Mouse (Mus musculus) MEL (cell line): ENCODE data around the gene Fbxl8. TPM values are rescaled to one million over a fixed set of nuclear protein-coding genes. Genes with fewer than 3 reads are reported as not detected.

Source experiments
- DNase-seq: peaks from one replicate; pipeline ENCODE4 v3.0.0; 2011; ENCODE audit warnings: low read depth, low spot score
- H3K27ac ChIP-seq: 2 replicates; pipeline ENCODE4 v1.5.1; 2012; ENCODE audit warnings: low read depth, mild to moderate bottlenecking, control low read depth, low read length, moderate library complexity; ENCODE audit not compliant: control insufficient read depth
- H3K27me3 ChIP-seq, 2 experiments: fragments of 150-350 bp in 1 of 2; sonication (generic) in 1 of 2; 2 replicates each; pipeline ENCODE4 v1.6.1; 2012; ENCODE audit warnings: low read length in 2 of 2, mild to moderate bottlenecking in 2 of 2, improper control_type of control experiment in 1 of 2, moderate library complexity in 1 of 2; ENCODE audit not compliant: insufficient read depth in 2 of 2, control insufficient read depth in 1 of 2
- H3K36me3 ChIP-seq, 2 experiments: 2 replicates each; pipeline ENCODE4 v1.6.1; 2012 to 2014; ENCODE audit warnings: low read length in 2 of 2, improper control_type of control experiment in 1 of 2, inconsistent platforms in 1 of 2, mild to moderate bottlenecking in 1 of 2; ENCODE audit not compliant: insufficient read depth in 2 of 2, control insufficient read depth in 1 of 2
- H3K4me1 ChIP-seq, 2 experiments: fragments of 150-350 bp in 1 of 2; sonication (generic) in 1 of 2; 2 replicates each; pipeline ENCODE4 v1.6.1; 2012; ENCODE audit warnings: low read length in 2 of 2, improper control_type of control experiment in 1 of 2, mild to moderate bottlenecking in 1 of 2; ENCODE audit not compliant: insufficient read depth in 2 of 2, control insufficient read depth in 1 of 2
- H3K4me3 ChIP-seq, 2 experiments: fragments of 150-350 bp in 1 of 2; sonication (generic) in 1 of 2; 2 replicates each; pipeline ENCODE4 v1.5.1; 2012; ENCODE audit warnings: low read depth in 2 of 2, low read length in 2 of 2, mild to moderate bottlenecking in 2 of 2, moderate library complexity in 2 of 2, control low read depth in 1 of 2, improper control_type of control experiment in 1 of 2; ENCODE audit not compliant: control insufficient read depth in 1 of 2, insufficient read depth in 1 of 2
- H3K79me2 ChIP-seq: 2 replicates; pipeline ENCODE4 v1.6.1; 2012; ENCODE audit warnings: mild to moderate bottlenecking, low read length, moderate library complexity; ENCODE audit not compliant: control insufficient read depth, poor library complexity, insufficient read depth
- H3K9ac ChIP-seq: 2 replicates; pipeline ENCODE4 v1.6.1; 2012; ENCODE audit warnings: low read depth, mild to moderate bottlenecking, control low read depth, low read length, moderate library complexity; ENCODE audit not compliant: control insufficient read depth, poor library complexity, severe bottlenecking
- H3K9me3 ChIP-seq: fragments of 150-350 bp; sonication (generic); replicated peaks from 2 replicates; pipeline ENCODE4 v1.6.1; 2012; ENCODE audit warnings: mild to moderate bottlenecking, low read length, improper control_type of control experiment, moderate library complexity; ENCODE audit not compliant: insufficient read depth
- BHLHE40 ChIP-seq: IDR thresholded peaks from 2 replicates; pipeline ENCODE4 v1.6.1; 2012; ENCODE audit warnings: low read depth, mild to moderate bottlenecking, inconsistent platforms, low read length, improper control_type of control experiment, borderline replicate concordance
- CHD1 ChIP-seq: IDR thresholded peaks from 2 replicates; pipeline ENCODE4 v1.6.1; 2012; ENCODE audit warnings: low read depth, mild to moderate bottlenecking, inconsistent platforms, low read length, improper control_type of control experiment
- CTCF ChIP-seq, 3 experiments: IDR thresholded peaks in 2 of 3; conservative IDR thresholded peaks in 1 of 3; 2 replicates each; pipeline ENCODE4 v1.5.1; 2011 to 2012; ENCODE audit warnings: low read length in 3 of 3, low read depth in 2 of 3, mild to moderate bottlenecking in 2 of 3, improper control_type of control experiment in 1 of 3, inconsistent platforms in 1 of 3, mixed read lengths in 1 of 3, moderate library complexity in 1 of 3; ENCODE audit not compliant: control insufficient read depth in 1 of 3, insufficient read depth in 1 of 3, poor library complexity in 1 of 3, severe bottlenecking in 1 of 3
- ETS1 ChIP-seq: IDR thresholded peaks from 2 replicates; pipeline ENCODE4 v1.6.1; 2012; ENCODE audit warnings: low read depth, mild to moderate bottlenecking, inconsistent platforms, low read length, improper control_type of control experiment, moderate library complexity
- GABPA ChIP-seq: IDR thresholded peaks from 2 replicates; pipeline ENCODE4 v1.6.1; 2012; ENCODE audit warnings: low read depth, mild to moderate bottlenecking, inconsistent platforms, low read length, improper control_type of control experiment, moderate library complexity
- HCFC1 ChIP-seq: IDR thresholded peaks from 2 replicates; pipeline ENCODE4 v1.6.1; 2012; ENCODE audit warnings: low read depth, mild to moderate bottlenecking, inconsistent platforms, low read length, improper control_type of control experiment, moderate library complexity
- MAX ChIP-seq: IDR thresholded peaks from 2 replicates; pipeline ENCODE4 v1.6.1; 2011; ENCODE audit warnings: low read length, improper control_type of control experiment
- MAZ ChIP-seq: IDR thresholded peaks from 2 replicates; pipeline ENCODE4 v1.6.1; 2012; ENCODE audit warnings: low read depth, mild to moderate bottlenecking, inconsistent platforms, low read length, improper control_type of control experiment
- NELFE ChIP-seq: IDR thresholded peaks from 2 replicates; pipeline ENCODE4 v1.6.1; 2011; ENCODE audit warnings: low read depth, low read length, improper control_type of control experiment
- NRF1 ChIP-seq: IDR thresholded peaks from 2 replicates; pipeline ENCODE4 v1.6.1; 2014; ENCODE audit warnings: low read depth, mild to moderate bottlenecking, inconsistent platforms, low read length, improper control_type of control experiment, moderate library complexity; ENCODE audit not compliant: poor library complexity, insufficient read depth, severe bottlenecking
- POLR2A ChIP-seq, 2 experiments: IDR thresholded peaks; 2 replicates each; pipeline ENCODE4 v1.6.1; 2011 to 2012; ENCODE audit warnings: low read length in 2 of 2, mild to moderate bottlenecking in 2 of 2, control low read depth in 1 of 2, improper control_type of control experiment in 1 of 2, low read depth in 1 of 2, moderate library complexity in 1 of 2; ENCODE audit not compliant: control insufficient read depth in 1 of 2, insufficient read depth in 1 of 2, poor library complexity in 1 of 2
- POLR2AphosphoS2 ChIP-seq: IDR thresholded peaks from 2 replicates; pipeline ENCODE4 v1.6.1; 2011; ENCODE audit warnings: low read length, improper control_type of control experiment
- POLR2AphosphoS5 ChIP-seq: IDR thresholded peaks from 2 replicates; pipeline ENCODE4 v1.6.1; 2012; ENCODE audit warnings: low read depth, borderline replicate concordance, mild to moderate bottlenecking, inconsistent platforms, low read length, moderate library complexity, mixed read lengths
- SMC3 ChIP-seq: IDR thresholded peaks from 2 replicates; pipeline ENCODE4 v1.6.1; 2011; ENCODE audit warnings: low read depth, low read length, improper control_type of control experiment
- TAL1 ChIP-seq: IDR thresholded peaks from 2 replicates; pipeline ENCODE4 v1.6.1; 2012; ENCODE audit warnings: mild to moderate bottlenecking, inconsistent platforms, low read length, moderate library complexity, mixed read lengths
- UBTF ChIP-seq: IDR thresholded peaks from 2 replicates; pipeline ENCODE4 v1.6.1; 2012; ENCODE audit warnings: low read depth, mild to moderate bottlenecking, inconsistent platforms, low read length, improper control_type of control experiment, moderate library complexity, borderline replicate concordance; ENCODE audit not compliant: insufficient read depth
- USF1 ChIP-seq: IDR thresholded peaks from 2 replicates; pipeline ENCODE4 v1.6.1; 2014; ENCODE audit warnings: low read depth, mild to moderate bottlenecking, inconsistent platforms, low read length, improper control_type of control experiment, moderate library complexity
- ZC3H11A ChIP-seq: IDR thresholded peaks from 2 replicates; pipeline ENCODE4 v1.6.1; 2012; ENCODE audit warnings: low read depth, mild to moderate bottlenecking, inconsistent platforms, low read length, improper control_type of control experiment
- ZKSCAN1 ChIP-seq: IDR thresholded peaks from 2 replicates; pipeline ENCODE4 v1.6.1; 2012; ENCODE audit warnings: low read depth, mild to moderate bottlenecking, inconsistent platforms, low read length, improper control_type of control experiment, moderate library complexity
- ZMIZ1 ChIP-seq: IDR thresholded peaks from 2 replicates; pipeline ENCODE4 v1.6.1; 2012; ENCODE audit warnings: low read depth, mild to moderate bottlenecking, inconsistent platforms, low read length, improper control_type of control experiment, moderate library complexity
- ZNF384 ChIP-seq: IDR thresholded peaks from 2 replicates; pipeline ENCODE4 v1.6.1; 2012; ENCODE audit warnings: low read depth, mild to moderate bottlenecking, inconsistent platforms, low read length, improper control_type of control experiment
- polyA plus RNA-seq, 2 experiments: library from polyadenylated mRNA; stranded (reverse) in 1 of 2; unstranded in 1 of 2; fragments of >175 nt in 1 of 2; fragments of >200 nt in 1 of 2; gene quantifications; 2 replicates each; pipeline versions ENCODE4 v1.2.1 to v1.2.4; 2012; ENCODE audit warnings: low replicate concordance in 2 of 2, low read depth in 1 of 2; ENCODE audit not compliant: insufficient read length in 2 of 2, insufficient read depth in 1 of 2, missing spikeins in 1 of 2
- total RNA-seq: library from RNA; depleted of rRNA; stranded (reverse); fragments of 300-350 nt; gene quantifications from 2 replicates; pipeline ENCODE4 v1.2.3, GENCODE M21; 2012

Fbxl8 gene
- total and polyA plus RNA-seq, 3 experiments = 4.1 to 7.2 TPM; not detected in 1

- DNase-seq = peak; percentile 34
- Histone ChIP-seq H3K9ac (no peak within 1 kb of the TSS), H3K27ac (peak within 1 kb of the TSS; percentile 34), H3K4me1 (peaks cover 0 to 29% of the 10 kb centered on the region in 2 experiments; a peak in 3 of 4 replicates), H3K36me3 (peaks cover 16 to 33% of the 10 kb centered on the region in 2 experiments), H3K79me2 (peaks cover 7% of the 10 kb centered on the region), H3K27me3 (no peaks in the 10 kb centered on the region), H3K4me3 (no peak within 1 kb of the TSS), H3K9me3 (no peaks in the 10 kb centered on the region)
- no peak for TF ChIP-seq NELFE
- TF ChIP-seq POLR2AphosphoS2 = peak; percentile 97
- no peak for TF ChIP-seq TAL1
- peak in 1 of 2 experiments; percentile 40; a peak in 2 of 4 replicates for TF ChIP-seq POLR2A (IDR thresholded peaks at IDR 0.05; ENCODE audit: control insufficient read depth in 1 of 2, insufficient read depth in 1 of 2, low read depth in 1 of 2, low read length in 2 of 2, poor library complexity in 1 of 2)
- TF ChIP-seq ZMIZ1 = peak; percentile 72
- TF ChIP-seq SMC3 = 0 out of 2 replicates have a peak, but pooled peaks have one; percentile 14
Measured at GRCm38 (mm10) chr8:105305211-105306145, 41.0 kb downstream of the Fbxl8 start, which contains the start of gene Elmo3. TSS of gene Elmo3 (plus strand) at chr8:105305601.

- Histone ChIP-seq H3K4me1 (peaks cover 0 to 24% of the 10 kb centered on the region in 2 experiments; a peak in 3 of 4 replicates), H3K4me3 (no peak overlapping the region), H3K27ac (no peak overlapping the region)
- TF ChIP-seq MAZ (no peak), ZKSCAN1 (no peak), SMC3 (no peak), BHLHE40 (no peak), ZC3H11A (no peak), CHD1 (no peak)
- TF ChIP-seq, all 39 proteins: peak for 0
- Histone ChIP-seq H3K27me3 (no peaks in the 10 kb centered on the region), H3K36me3 (peaks cover 10 to 26% of the 10 kb centered on the region in 2 experiments), H3K9me3 (no peaks in the 10 kb centered on the region), H3K9ac (no peak overlapping the region), H3K79me2 (peaks cover under 1% of the 10 kb centered on the region)
- no peak for DNase-seq
Measured at GRCm38 (mm10) chr8:105306146-105306691, 41.8 kb downstream of the Fbxl8 start.

DNA sequence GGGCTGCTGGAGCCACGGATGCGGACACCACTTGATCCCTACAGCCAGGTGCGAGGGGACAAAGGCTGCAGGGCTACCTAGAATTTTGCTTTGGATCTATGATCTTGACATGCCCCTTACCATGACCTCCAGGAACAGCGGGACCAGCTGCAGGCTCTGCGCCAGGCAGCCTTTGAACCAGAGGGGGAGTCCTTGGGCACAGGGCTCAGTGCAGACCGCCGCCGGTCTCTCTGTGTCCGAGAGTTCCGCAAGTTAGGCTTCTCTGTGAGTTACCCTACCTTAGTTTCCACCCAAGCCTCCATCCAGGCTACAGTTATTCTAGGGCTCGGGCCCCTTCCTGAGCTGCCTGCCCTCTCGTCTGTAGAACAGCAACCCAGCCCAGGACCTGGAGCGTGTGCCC is 43.2 kb downstream of the Fbxl8 start:
- peaks cover 3 to 26% of the 10 kb centered on the region in 2 experiments for H3K36me3 ChIP-seq
- no peaks in the 10 kb centered on the region for H3K9me3 ChIP-seq
- no peak overlapping the region for H3K4me3 ChIP-seq
- DNase-seq = no peak
- H3K27me3 ChIP-seq = no peaks in the 10 kb centered on the region
- TF ChIP-seq UBTF (no peak), NRF1 (no peak), ZNF384 (no peak), BHLHE40 (no peak), ZKSCAN1 (no peak), GABPA (no peak), HCFC1 (no peak), CTCF (IDR thresholded peaks at IDR 0.05 in 2 of 3, conservative IDR thresholded peaks at IDR 0.05 in 1 of 3; ENCODE audit: control insufficient read depth in 1 of 3, insufficient read depth in 1 of 3, low read depth in 2 of 3, low read length in 3 of 3, poor library complexity in 1 of 3, severe bottlenecking in 1 of 3) (no peak), POLR2AphosphoS5 (no peak), ETS1 (no peak), MAX (no peak), USF1 (no peak)
- H3K27ac ChIP-seq = no peak overlapping the region
- H3K79me2 ChIP-seq = no peaks in the 10 kb centered on the region
- H3K9ac ChIP-seq = no peak overlapping the region
- H3K4me1 ChIP-seq = peaks cover 11 to 31% of the 10 kb centered on the region in 2 experiments
